Mouse (Mus musculus): Measurements from ENCODE around the gene Rassf3.

Gene Rassf3

GRCm38 (mm10) chr10:121489941-121490340 is 13.8 kb upstream of the Rassf3 start:
- no peak for DNase-seq (ENCODE audit: low spot score)

GRCm38 (mm10) chr10:121488623-121489299 is 12.6 kb upstream of the Rassf3 start:
- DNase-seq (ENCODE audit: low spot score) = no peak

GRCm38 (mm10) chr10:121487716-121488115 is 11.6 kb upstream of the Rassf3 start:
- DNase-seq (ENCODE audit: low spot score) = no peak

GRCm38 (mm10) chr10:121486350-121486749 is 10.2 kb upstream of the Rassf3 start:
- DNase-seq (ENCODE audit: low spot score) = peak; percentile 48

- no peak for DNase-seq (ENCODE audit: low spot score)
Observed at GRCm38 (mm10) chr10:121483364-121483763, 7.2 kb upstream of the Rassf3 start.

- DNase-seq (ENCODE audit: low spot score) = no peak
Observed at GRCm38 (mm10) chr10:121481141-121481540, 5.0 kb upstream of the Rassf3 start.

GRCm38 (mm10) chr10:121479987-121480386 is 3.8 kb upstream of the Rassf3 start:
- no peak for DNase-seq (ENCODE audit: low spot score)

- DNase-seq (ENCODE audit: low spot score) = no peak
Observed at GRCm38 (mm10) chr10:121477433-121477832, 1.3 kb upstream of the Rassf3 start.

GRCm38 (mm10) chr10:121476968-121477337 is 806 bp upstream of the Rassf3 start:
- DNase-seq (ENCODE audit: low spot score) = no peak

- peak; percentile 71 for DNase-seq (ENCODE audit: low spot score)
Observed at GRCm38 (mm10) chr10:121475672-121476146, 438 bp downstream of the Rassf3 start.

GRCm38 (mm10) chr10:121475101-121475671 is 961 bp downstream of the Rassf3 start:
- peak; percentile 30 for DNase-seq (ENCODE audit: low spot score)

- no peak for DNase-seq (ENCODE audit: low spot score)
Observed at GRCm38 (mm10) chr10:121474288-121474687, 1.9 kb downstream of the Rassf3 start.

- peak; percentile 31 for DNase-seq (ENCODE audit: low spot score)
Observed at GRCm38 (mm10) chr10:121473723-121474215, 2.4 kb downstream of the Rassf3 start.

GRCm38 (mm10) chr10:121472593-121473217 is 3.4 kb downstream of the Rassf3 start:
- DNase-seq (ENCODE audit: low spot score) = no peak

GRCm38 (mm10) chr10:121471570-121472197 is 4.5 kb downstream of the Rassf3 start:
- no peak for DNase-seq (ENCODE audit: low spot score)

- no peak for DNase-seq (ENCODE audit: low spot score)
Observed at GRCm38 (mm10) chr10:121469625-121470024, 6.5 kb downstream of the Rassf3 start.

GRCm38 (mm10) chr10:121468985-121469384 is 7.2 kb downstream of the Rassf3 start:
- no peak for DNase-seq (ENCODE audit: low spot score)

GRCm38 (mm10) chr10:121468261-121468660 is 7.9 kb downstream of the Rassf3 start:
- DNase-seq (ENCODE audit: low spot score) = no peak

GRCm38 (mm10) chr10:121467792-121468191 is 8.4 kb downstream of the Rassf3 start:
- no peak for DNase-seq (ENCODE audit: low spot score)

GRCm38 (mm10) chr10:121467016-121467415 is 9.1 kb downstream of the Rassf3 start:
- DNase-seq (ENCODE audit: low spot score) = no peak

GRCm38 (mm10) chr10:121465033-121465432 is 11.1 kb downstream of the Rassf3 start:
- DNase-seq (ENCODE audit: low spot score) = no peak

GRCm38 (mm10) chr10:121462162-121462881 is 13.8 kb downstream of the Rassf3 start:
- no peak for DNase-seq (ENCODE audit: low spot score)
